Mouse (Mus musculus) cerebellum, adult 2 months (tissue): ENCODE data around the gene Snd1. TPM values are rescaled to one million over a fixed set of nuclear protein-coding genes. Genes with fewer than 3 reads are reported as not detected.
A peak's percentile ranks its signal among the peaks of the same experiment; 100 is the strongest.

Source experiments
- DNase-seq, 2 experiments: peaks; one replicate each; pipeline ENCODE4 v3.0.0; 2021
- H3K27ac ChIP-seq: fragments of 200-500 bp; 2 replicates; pipeline ENCODE4 v1.5.1; 2012; ENCODE audit warnings: low read length, control low read depth, inconsistent platforms; ENCODE audit not compliant: insufficient read depth
- H3K27me3 ChIP-seq: fragments of 200-500 bp; 2 replicates; pipeline ENCODE4 v1.6.1; 2012; ENCODE audit warnings: inconsistent platforms, mild to moderate bottlenecking, low read length, moderate library complexity; ENCODE audit not compliant: control insufficient read depth, insufficient read depth
- H3K4me1 ChIP-seq: fragments of 200-500 bp; 2 replicates; pipeline ENCODE4 v1.6.1; 2011; ENCODE audit warnings: low read length; ENCODE audit not compliant: control insufficient read depth, insufficient read depth
- H3K4me3 ChIP-seq: fragments of 200-500 bp; replicated peaks from 2 replicates; pipeline ENCODE3; 2011; ENCODE audit warnings: mild to moderate bottlenecking, low read depth, low read length, control low read depth; ENCODE audit not compliant: insufficient read depth
- CTCF ChIP-seq: fragments of 200-500 bp; IDR thresholded peaks from 2 replicates; pipeline ENCODE4 v1.5.1; 2011; ENCODE audit warnings: low read depth, mild to moderate bottlenecking, control low read depth, low read length, moderate library complexity, borderline replicate concordance; ENCODE audit not compliant: insufficient read depth
- POLR2A ChIP-seq: fragments of 200-500 bp; IDR thresholded peaks from 2 replicates; pipeline ENCODE4 v1.6.1; 2011; ENCODE audit warnings: low read length, control low read depth, borderline replicate concordance; ENCODE audit not compliant: insufficient read depth
- WGBS: fragments of 180-500 bp; shearing (Covaris S2); methylation state at CpG from one replicate; pipeline ENCODE4 v1.1.7; 2018; 5-methylcytosine and 5-hydroxymethylcytosine counted together
- polyA plus RNA-seq: library from polyadenylated mRNA; depleted of rRNA; stranded (reverse); fragments of >200 nt; gene quantifications from 2 replicates; pipeline ENCODE4 v1.2.3, GENCODE M21; 2012

Gene Snd1
- polyA plus RNA-seq, 1 experiment: 57.0 TPM

GRCm38 (mm10) chr6:28450481-28450880 is 24.5 kb upstream of the Snd1 start:
- TF ChIP-seq POLR2A (no peak), CTCF (no peak)
- DNase-seq: no peak
- H3K4me1 ChIP-seq: no peaks in the 10 kb centered on the region
- H3K27me3 ChIP-seq: no peaks in the 10 kb centered on the region; the same call in 1 of the 2 replicates
- 16% methylated on average over 5 of the region's 5 CpGs for WGBS
- H3K4me3 ChIP-seq: no peak overlapping the region
- H3K27ac ChIP-seq: no peak overlapping the region

- Histone ChIP-seq H3K27ac (no peak overlapping the region), H3K27me3 (no peaks in the 10 kb centered on the region; the same call in 1 of the 2 replicates), H3K4me3 (no peak overlapping the region), H3K4me1 (no peaks in the 10 kb centered on the region)
- no peak for TF ChIP-seq POLR2A
- TF ChIP-seq CTCF: no peak
- WGBS: 1% methylated on average over 12 of the region's 12 CpGs
- no peak for DNase-seq
Measured at GRCm38 (mm10) chr6:28450977-28451376, 24.0 kb upstream of the Snd1 start.

DNA sequence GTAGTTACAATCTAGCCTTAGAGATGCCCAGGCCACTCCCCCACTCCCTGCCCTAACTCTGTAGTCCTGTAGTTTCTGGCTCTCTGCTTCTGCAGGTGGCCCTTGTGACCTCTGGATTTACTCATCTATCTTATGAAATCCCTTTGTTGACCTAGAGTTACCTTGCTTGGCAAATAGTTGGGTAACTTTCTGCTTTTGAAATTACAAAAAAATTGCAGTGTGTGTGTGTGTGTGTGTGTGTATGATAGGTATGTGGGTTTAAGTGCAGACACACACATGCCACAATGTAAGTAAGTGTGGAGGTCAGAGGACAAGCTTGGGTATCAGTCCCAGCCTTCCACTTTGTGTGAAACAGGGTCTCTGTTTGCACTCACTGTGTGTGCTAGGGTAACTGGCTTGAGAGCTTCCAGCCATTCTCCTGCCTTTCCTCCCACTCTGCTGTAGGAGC is 15.7 kb upstream of the Snd1 start:
- Histone ChIP-seq H3K27me3 (no peaks in the 10 kb centered on the region), H3K4me3 (no peak overlapping the region), H3K4me1 (no peaks in the 10 kb centered on the region), H3K27ac (no peak overlapping the region)
- no peak for DNase-seq
- no peak for TF ChIP-seq POLR2A
- no peak for TF ChIP-seq CTCF

- no peaks in the 10 kb centered on the region for H3K27me3 ChIP-seq
- TF ChIP-seq POLR2A (no peak), CTCF (peak; percentile 75)
- H3K4me1 ChIP-seq: no peaks in the 10 kb centered on the region
- WGBS: 7% methylated on average over 5 of the region's 5 CpGs
- DNase-seq: peak; percentile 80 to 84
- no peak overlapping the region for H3K4me3 ChIP-seq
- H3K27ac ChIP-seq: no peak overlapping the region
Measured at GRCm38 (mm10) chr6:28460534-28460933, 14.4 kb upstream of the Snd1 start.

GRCm38 (mm10) chr6:28464630-28465029 is 10.3 kb upstream of the Snd1 start:
- no peak for DNase-seq
- Histone ChIP-seq H3K4me3 (no peak overlapping the region), H3K27ac (no peak overlapping the region), H3K4me1 (no peaks in the 10 kb centered on the region), H3K27me3 (no peaks in the 10 kb centered on the region)
- no peak for TF ChIP-seq POLR2A
- 69% methylated on average over 6 of the region's 6 CpGs for WGBS

GRCm38 (mm10) chr6:28470017-28470602 is 4.8 kb upstream of the Snd1 start:
- no peak overlapping the region for H3K4me3 ChIP-seq
- no peaks in the 10 kb centered on the region for H3K4me1 ChIP-seq
- 65% methylated on average over 4 of the region's 4 CpGs for WGBS
- no peaks in the 10 kb centered on the region for H3K27me3 ChIP-seq
- H3K27ac ChIP-seq: no peak overlapping the region
- no peak for TF ChIP-seq CTCF
- no peak for TF ChIP-seq POLR2A
- DNase-seq: no peak

GRCm38 (mm10) chr6:28470621-28471020 is 4.3 kb upstream of the Snd1 start:
- no peaks in the 10 kb centered on the region for H3K27me3 ChIP-seq
- no peak for TF ChIP-seq POLR2A
- TF ChIP-seq CTCF: no peak
- no peaks in the 10 kb centered on the region for H3K4me1 ChIP-seq
- no peak overlapping the region for H3K27ac ChIP-seq
- no peak for DNase-seq
- WGBS: 83% methylated on average over 5 of the region's 5 CpGs
- no peak overlapping the region for H3K4me3 ChIP-seq

GRCm38 (mm10) chr6:28471284-28472035 is 3.5 kb upstream of the Snd1 start:
- no peak for DNase-seq
- 84% methylated on average over 9 of the region's 9 CpGs for WGBS
- Histone ChIP-seq H3K27me3 (no peaks in the 10 kb centered on the region), H3K27ac (no peak overlapping the region), H3K4me3 (no peak overlapping the region), H3K4me1 (no peaks in the 10 kb centered on the region)
- no peak for TF ChIP-seq CTCF
- TF ChIP-seq POLR2A: no peak
